Mouse (Mus musculus) kidney, postnatal 0 days (tissue): ENCODE results near the gene Lrrc45. TPM values are rescaled to one million over a fixed set of nuclear protein-coding genes. Genes with fewer than 3 reads are reported as not detected.

Source experiments
- ATAC-seq: fragments of 200-750 bp; cut with Nextera tagmentation; replicated peaks from 2 replicates; pipeline ENCODE4 v1.8.0; 2017; ENCODE audit warnings: low read depth, moderate number of reproducible peaks, moderate TSS enrichment, moderate library complexity; ENCODE audit not compliant: low FRiP score
- DNase-seq: peaks from one replicate; pipeline ENCODE4 v3.0.0-alpha.2; 2016; ENCODE audit warnings: low spot score
- H3K27ac ChIP-seq: fragments of 300-500 bp; sonication (generic); 2 replicates; pipeline ENCODE4 v1.5.1; 2014; ENCODE audit warnings: mild to moderate bottlenecking
- H3K27me3 ChIP-seq: fragments of 300-500 bp; sonication (generic); 2 replicates; pipeline ENCODE4 v1.6.1; 2014; ENCODE audit warnings: low read length, mixed read lengths; ENCODE audit not compliant: insufficient read depth
- H3K36me3 ChIP-seq: fragments of 300-500 bp; sonication (generic); 2 replicates; pipeline ENCODE4 v1.6.1; 2014; ENCODE audit warnings: low read length, mixed read lengths; ENCODE audit not compliant: insufficient read depth
- H3K4me1 ChIP-seq: fragments of 300-500 bp; sonication (generic); replicated peaks from 2 replicates; pipeline ENCODE4 v1.6.1; 2014; ENCODE audit warnings: antibody characterized with exemption, low read length, mixed read lengths; ENCODE audit not compliant: insufficient read depth
- H3K4me2 ChIP-seq: fragments of 300-500 bp; sonication (generic); 2 replicates; pipeline ENCODE4 v1.6.1; 2014; ENCODE audit warnings: mild to moderate bottlenecking, low read length, moderate library complexity, mixed read lengths
- H3K4me3 ChIP-seq: fragments of 300-500 bp; sonication (generic); replicated peaks from 2 replicates; pipeline ENCODE4 v1.5.1; 2014; ENCODE audit warnings: low read depth, low read length
- H3K9ac ChIP-seq: fragments of 300-500 bp; sonication (generic); 2 replicates; pipeline ENCODE4 v1.6.1; 2014; ENCODE audit warnings: low read depth, low read length
- H3K9me3 ChIP-seq: fragments of 300-500 bp; sonication (generic); replicated peaks from 2 replicates; pipeline ENCODE4 v1.6.1; 2016; ENCODE audit warnings: low read length, inconsistent platforms, mixed read lengths
- CTCF ChIP-seq: IDR thresholded peaks from 2 replicates; pipeline ENCODE4 v1.5.1; 2016; ENCODE audit warnings: antibody characterized with exemption, low read depth, mild to moderate bottlenecking, moderate library complexity
- WGBS: fragments of 180-500 bp; shearing (Covaris S2); extraction: QIAGEN DNeasy Blood & Tissue Kit; methylation state at CpG from one replicate; pipeline ENCODE4 v1.1.7; 2014; 5-methylcytosine and 5-hydroxymethylcytosine counted together
- polyA plus RNA-seq: library from polyadenylated mRNA; unstranded; fragments of >200 nt; fragmentation: Nextera tagmentation; extraction: Ambion mirVana; gene quantifications from 2 replicates; pipeline ENCODE4 v1.2.1, GENCODE M21; 2015

Gene Lrrc45
- polyA plus RNA-seq, 1 experiment from 2014 or later: 31.3 TPM

GRCm38 (mm10) chr11:120689365-120689764 is 24.4 kb upstream of the Lrrc45 start:
- H3K27ac ChIP-seq: no peak overlapping the region
- no peaks in the 10 kb centered on the region for H3K27me3 ChIP-seq
- ATAC-seq (no peak), DNase-seq (no peak)
- H3K36me3 ChIP-seq: peaks cover 34% of the 10 kb centered on the region
- H3K4me1 ChIP-seq: no peaks in the 10 kb centered on the region; the same call in 1 of the 2 replicates
- no peak overlapping the region for H3K4me3 ChIP-seq
- TF ChIP-seq CTCF: no peak
- 81% methylated on average over 3 of the region's 3 CpGs for WGBS
- H3K9me3 ChIP-seq: no peaks in the 10 kb centered on the region
- no peak overlapping the region for H3K4me2 ChIP-seq
- no peak overlapping the region for H3K9ac ChIP-seq

GRCm38 (mm10) chr11:120692471-120693011 is 21.2 kb upstream of the Lrrc45 start:
- Histone ChIP-seq H3K4me2 (no peak overlapping the region), H3K27me3 (no peaks in the 10 kb centered on the region), H3K4me3 (no peak overlapping the region), H3K27ac (peak overlapping the region; percentile 14; the same call in 1 of the 2 replicates), H3K9me3 (no peaks in the 10 kb centered on the region), H3K4me1 (peaks cover 12% of the 10 kb centered on the region), H3K9ac (no peak overlapping the region), H3K36me3 (peaks cover 30% of the 10 kb centered on the region)
- no peak for TF ChIP-seq CTCF
- no peak for ATAC-seq
- DNase-seq: no peak
- 85% methylated on average over 4 of the region's 4 CpGs for WGBS

GRCm38 (mm10) chr11:120693461-120693860 is 20.3 kb upstream of the Lrrc45 start:
- Histone ChIP-seq H3K27ac (peak overlapping the region; percentile 14; the same call in 1 of the 2 replicates), H3K9me3 (no peaks in the 10 kb centered on the region), H3K27me3 (no peaks in the 10 kb centered on the region), H3K4me1 (peaks cover 13% of the 10 kb centered on the region), H3K4me2 (no peak overlapping the region), H3K4me3 (no peak overlapping the region), H3K36me3 (peaks cover 26% of the 10 kb centered on the region), H3K9ac (no peak overlapping the region)
- TF ChIP-seq CTCF: no peak
- no peak for ATAC-seq
- DNase-seq: no peak
- WGBS: 79% methylated on average over 3 of the region's 3 CpGs

DNA sequence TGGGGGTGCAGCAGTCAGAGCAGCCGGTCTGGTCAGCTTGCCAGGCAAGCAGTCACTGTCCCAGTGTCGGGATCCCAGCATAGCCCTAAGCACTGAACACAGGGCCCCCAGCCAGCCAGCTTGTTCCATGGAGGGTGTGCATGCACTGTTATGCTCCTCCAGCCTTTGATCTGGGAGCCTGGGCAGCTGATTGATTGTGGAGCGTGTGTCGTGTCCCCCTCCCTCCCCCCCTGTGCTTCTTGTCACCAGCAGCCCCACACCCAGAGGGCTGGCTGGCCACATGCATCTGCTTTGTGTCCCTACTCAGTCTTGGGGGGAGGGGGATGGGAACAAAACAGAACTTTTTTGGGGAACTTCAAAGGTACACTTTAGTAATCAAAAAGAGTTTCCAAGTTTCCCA is 18.5 kb upstream of the Lrrc45 start:
- no peak for TF ChIP-seq CTCF
- peaks cover 15% of the 10 kb centered on the region for H3K4me1 ChIP-seq
- no peak overlapping the region for H3K4me2 ChIP-seq
- peak; percentile 44 for DNase-seq
- 0 out of 2 replicates have a peak overlapping the region, but pooled peaks have one; percentile 0 for H3K9ac ChIP-seq
- H3K27me3 ChIP-seq: no peaks in the 10 kb centered on the region
- 0 out of 2 replicates have a peak, but pooled peaks cover 22% of the 10 kb centered on the region for H3K36me3 ChIP-seq
- peak overlapping the region; percentile 26 for H3K27ac ChIP-seq
- no peaks in the 10 kb centered on the region for H3K9me3 ChIP-seq
- H3K4me3 ChIP-seq: no peak overlapping the region
- peak; percentile 48 for ATAC-seq
- WGBS: 22% methylated on average over 4 of the region's 4 CpGs

DNA sequence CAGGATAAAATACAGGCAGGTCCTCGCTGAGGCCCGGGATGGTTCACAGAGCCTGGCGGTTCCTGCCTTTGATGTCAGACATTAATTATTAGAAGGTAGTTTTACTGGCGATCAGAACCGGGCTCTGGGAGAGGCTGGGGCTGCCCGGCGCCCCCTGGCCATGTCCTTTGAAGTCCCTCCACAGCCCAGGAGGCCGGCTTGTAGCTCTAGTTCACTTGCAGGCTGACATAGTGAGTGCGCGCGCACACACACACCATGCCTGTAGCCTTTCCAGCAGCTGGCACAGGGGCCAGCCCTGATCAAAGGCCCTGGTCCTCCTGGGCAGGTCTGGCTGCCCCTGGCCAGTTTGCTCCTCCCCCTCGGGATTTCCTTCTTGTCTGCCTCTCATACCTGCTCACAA is 18.1 kb upstream of the Lrrc45 start:
- 24% methylated on average over 12 of the region's 12 CpGs for WGBS
- no peak overlapping the region for H3K4me2 ChIP-seq
- peaks cover 15% of the 10 kb centered on the region for H3K4me1 ChIP-seq
- 0 out of 2 replicates have a peak, but pooled peaks cover 18% of the 10 kb centered on the region for H3K36me3 ChIP-seq
- no peak overlapping the region for H3K9ac ChIP-seq
- DNase-seq (peak; percentile 64), ATAC-seq (peak; percentile 74)
- H3K27me3 ChIP-seq: no peaks in the 10 kb centered on the region
- no peaks in the 10 kb centered on the region for H3K9me3 ChIP-seq
- no peak for TF ChIP-seq CTCF
- no peak overlapping the region for H3K4me3 ChIP-seq
- peak overlapping the region; percentile 26 for H3K27ac ChIP-seq

GRCm38 (mm10) chr11:120696568-120696967 is 17.2 kb upstream of the Lrrc45 start:
- DNase-seq (no peak), ATAC-seq (no peak)
- H3K36me3 ChIP-seq: peaks cover 22% of the 10 kb centered on the region; the same call in 1 of the 2 replicates
- no peaks in the 10 kb centered on the region for H3K9me3 ChIP-seq
- peaks cover 15% of the 10 kb centered on the region for H3K4me1 ChIP-seq
- no peaks in the 10 kb centered on the region for H3K27me3 ChIP-seq
- TF ChIP-seq CTCF: peak; percentile 51
- H3K27ac ChIP-seq: no peak overlapping the region
- WGBS: 90% methylated on average over 6 of the region's 6 CpGs
- no peak overlapping the region for H3K9ac ChIP-seq
- H3K4me3 ChIP-seq: no peak overlapping the region
- H3K4me2 ChIP-seq: no peak overlapping the region
